Mouse (Mus musculus) adrenal gland, postnatal 36 days (tissue): Measurements from ENCODE around the gene Swi5. TPM values are rescaled to one million over a fixed set of nuclear protein-coding genes. Genes with fewer than 3 reads are reported as not detected.

Source experiments
- DNase-seq, 2 experiments: peaks; one replicate each; pipeline ENCODE4 v3.0.0; 2021; ENCODE audit warnings: mixed read lengths in 1 of 2
- total RNA-seq, 2 experiments: library from RNA; stranded (reverse); gene quantifications; 2 replicates each; pipeline ENCODE4 v1.2.3; 2021

Gene Swi5
- total RNA-seq, 2 experiments from 2014 or later = 289 to 304 TPM

DNA sequence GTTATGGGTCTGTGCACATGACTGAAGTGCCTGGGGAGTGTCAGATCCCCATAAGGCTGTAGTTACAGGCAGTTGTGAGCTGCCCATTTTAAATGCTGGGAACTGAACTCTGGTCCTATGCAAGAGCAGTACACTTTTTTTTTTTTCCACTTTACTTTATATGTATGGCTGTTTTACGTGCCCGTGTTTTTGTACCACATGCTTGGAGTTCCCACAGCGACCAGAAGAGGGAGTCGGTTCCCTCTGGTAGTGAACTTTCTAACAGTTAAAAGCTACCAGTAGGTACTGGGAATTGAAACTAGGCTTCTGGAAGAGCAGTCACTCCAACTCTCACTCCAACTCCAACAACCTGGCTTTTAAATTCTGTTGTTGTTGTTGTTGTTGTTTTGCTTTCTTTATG, 27.2 kb downstream of the Swi5 start:
- peak; percentile 45 to 51 for DNase-seq

DNA sequence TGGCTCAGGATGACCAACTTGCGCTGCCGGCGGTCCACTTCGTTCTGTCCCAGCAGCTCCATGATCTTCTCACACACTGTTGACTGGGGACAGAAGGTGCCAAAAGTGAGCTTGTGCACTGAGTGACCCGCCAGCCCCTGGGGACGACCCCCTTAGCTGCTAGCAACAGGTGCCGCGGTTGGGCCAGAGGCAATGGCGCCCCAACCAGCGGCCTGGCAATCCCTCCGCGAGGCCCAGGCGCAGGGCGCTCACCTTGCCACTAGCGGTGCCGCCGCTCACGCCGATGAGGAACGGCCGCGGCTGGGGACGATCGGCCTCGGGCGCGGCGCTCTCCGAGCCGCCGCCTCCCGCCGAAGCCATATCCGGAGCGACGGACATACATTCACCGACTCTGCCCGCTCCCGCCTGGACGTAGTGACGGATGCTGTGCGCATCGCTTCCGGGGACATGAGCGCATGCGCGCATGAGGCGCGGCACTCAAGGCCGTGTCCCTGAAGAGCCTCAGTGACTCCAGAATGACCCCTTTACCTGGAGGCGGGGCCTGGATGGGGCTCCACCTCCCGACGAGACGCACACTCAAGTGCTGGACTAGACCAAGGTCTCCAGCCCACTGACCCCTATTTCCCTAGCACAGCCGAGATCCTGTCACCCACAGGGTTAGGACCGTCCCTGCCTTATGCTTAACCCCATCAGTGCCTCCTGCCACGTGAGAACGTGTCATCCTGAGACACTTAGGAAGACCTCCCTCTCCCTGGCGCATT, 28.0 kb downstream of the Swi5 start, which contains the start of gene Uck1:
Gene Uck1, minus strand, starts transcription at position 503 of the 761 bp plus-strand sequence.
- DNase-seq = peak; percentile 94 to 95

DNA sequence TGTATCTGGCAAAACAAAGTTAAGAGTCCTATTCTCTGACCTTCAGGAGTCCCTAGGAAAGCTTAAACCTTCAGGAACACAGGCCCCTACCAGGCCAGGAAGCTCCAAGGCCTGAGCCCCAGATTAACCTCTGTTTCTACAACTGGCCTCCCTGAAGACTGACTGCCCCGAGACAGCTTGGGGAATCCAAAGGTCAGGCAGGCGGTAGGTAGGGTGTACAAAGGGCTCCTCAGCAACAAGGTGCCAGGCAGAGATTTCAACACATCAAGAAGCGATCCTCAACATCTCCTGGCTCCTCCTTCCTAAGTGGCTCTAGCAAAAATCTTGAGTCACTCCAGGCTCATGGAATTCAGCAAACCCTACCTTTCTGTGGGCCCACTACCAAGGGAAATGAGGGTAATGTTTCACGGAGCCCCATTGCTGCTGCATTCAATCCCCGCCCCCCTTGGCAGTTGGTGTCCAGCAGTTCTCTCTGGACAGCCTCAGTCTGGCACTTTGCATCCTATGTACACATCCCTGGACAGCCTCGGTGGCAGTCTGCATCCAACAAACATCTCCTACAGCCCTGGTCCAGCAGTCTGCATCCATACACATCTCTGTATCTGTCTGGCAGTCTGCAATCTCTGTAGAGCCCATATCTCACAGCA, 28.9 kb downstream of the Swi5 start:
- DNase-seq = peak in 1 of 2 experiments; percentile 43

GRCm38 (mm10) chr2:32256273-32256672, 31.6 kb downstream of the Swi5 start:
- DNase-seq = peak in 1 of 2 experiments; percentile 23

DNA sequence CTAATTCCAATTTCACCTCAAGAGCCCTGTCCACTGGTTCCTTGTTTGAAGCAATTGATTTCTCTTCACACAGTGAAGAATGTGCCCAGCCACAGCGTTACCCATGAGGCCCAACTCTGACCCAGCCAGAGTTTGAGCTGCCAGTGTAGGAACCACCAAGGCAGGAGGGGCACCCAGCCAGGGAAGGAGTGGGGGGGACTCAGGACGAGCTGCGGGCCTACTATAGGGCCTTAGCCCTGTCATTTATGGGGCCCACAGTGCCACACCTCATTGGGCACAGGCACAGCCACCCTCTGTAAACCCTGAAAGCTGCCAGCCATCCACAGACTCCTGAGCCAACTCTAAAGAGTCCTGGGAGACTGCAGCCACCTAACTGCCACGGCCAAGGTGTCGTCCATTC, 33.3 kb downstream of the Swi5 start:
- peak in 1 of 2 experiments; percentile 35 for DNase-seq

- no peak for DNase-seq
These were observed 34.5 kb downstream of the Swi5 start for GRCm38 (mm10) chr2:32253352-32253751.

- peak in 1 of 2 experiments; percentile 40 for DNase-seq
These were observed 35.2 kb downstream of the Swi5 start for GRCm38 (mm10) chr2:32252658-32253057.

- peak in 1 of 2 experiments; percentile 45 for DNase-seq
These were observed 35.9 kb downstream of the Swi5 start for GRCm38 (mm10) chr2:32251791-32252527.

- DNase-seq = peak; percentile 69 to 74
These were observed 39.2 kb downstream of the Swi5 start for GRCm38 (mm10) chr2:32248377-32249361.

DNA sequence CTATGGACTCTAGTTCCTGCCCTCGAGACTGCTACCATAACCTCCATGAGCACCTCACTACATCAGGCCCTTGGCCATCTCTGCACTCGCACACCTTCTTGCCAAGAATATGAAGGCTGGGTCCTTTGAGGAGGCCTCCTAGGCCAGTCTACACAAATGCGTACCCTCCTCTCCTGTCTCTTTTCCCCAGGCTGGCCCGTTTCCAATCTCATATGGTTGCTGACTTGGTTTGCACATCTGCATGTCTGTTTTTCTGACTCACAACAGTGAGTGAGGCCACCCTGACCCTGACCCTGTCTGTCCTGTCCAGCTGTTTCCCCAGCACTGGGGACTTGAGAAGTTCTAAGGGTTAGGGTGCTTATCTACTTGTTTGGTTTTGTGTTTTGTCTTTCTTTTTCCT, 41.1 kb downstream of the Swi5 start:
- DNase-seq = peak; percentile 45 to 61

DNA sequence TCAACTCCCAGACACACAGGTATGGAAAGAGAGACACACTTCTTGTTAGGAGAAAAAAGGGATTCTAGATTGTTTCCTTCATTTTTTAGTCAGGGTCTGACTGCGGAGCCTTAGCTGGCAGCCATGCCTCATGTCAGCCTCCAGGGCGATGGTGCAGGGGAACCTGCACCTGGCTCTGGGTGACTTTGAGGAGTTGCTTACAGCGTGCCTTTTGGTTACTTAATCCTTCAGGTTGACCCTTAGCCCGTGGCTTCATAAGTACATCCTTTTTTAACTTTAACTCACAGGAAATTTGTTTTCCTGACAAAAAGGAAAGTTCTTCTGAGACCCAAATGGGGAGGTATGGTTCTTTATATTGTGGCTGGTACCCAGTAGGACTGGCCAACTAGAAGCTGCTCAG, 44.9 kb downstream of the Swi5 start:
- DNase-seq = no peak

DNA sequence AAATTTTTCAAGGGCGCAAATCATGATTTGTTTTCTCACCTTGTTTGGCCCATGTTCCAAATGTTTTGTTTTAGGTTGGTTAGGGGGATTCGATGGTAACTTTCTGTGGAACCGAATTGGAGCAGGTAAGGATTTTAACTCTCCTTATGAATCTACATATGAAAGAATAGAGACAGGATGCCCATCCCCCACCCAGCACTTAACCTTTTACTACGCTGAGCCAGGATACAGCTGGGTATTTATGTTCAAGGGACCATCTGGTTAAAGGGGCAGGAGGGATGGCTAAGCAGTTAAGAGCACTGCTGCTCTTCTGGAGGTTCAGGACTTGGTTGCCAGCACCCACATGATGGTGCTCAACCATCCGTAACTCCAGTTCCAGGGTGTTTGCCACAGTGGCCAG, 47.3 kb downstream of the Swi5 start:
- no peak for DNase-seq

DNA sequence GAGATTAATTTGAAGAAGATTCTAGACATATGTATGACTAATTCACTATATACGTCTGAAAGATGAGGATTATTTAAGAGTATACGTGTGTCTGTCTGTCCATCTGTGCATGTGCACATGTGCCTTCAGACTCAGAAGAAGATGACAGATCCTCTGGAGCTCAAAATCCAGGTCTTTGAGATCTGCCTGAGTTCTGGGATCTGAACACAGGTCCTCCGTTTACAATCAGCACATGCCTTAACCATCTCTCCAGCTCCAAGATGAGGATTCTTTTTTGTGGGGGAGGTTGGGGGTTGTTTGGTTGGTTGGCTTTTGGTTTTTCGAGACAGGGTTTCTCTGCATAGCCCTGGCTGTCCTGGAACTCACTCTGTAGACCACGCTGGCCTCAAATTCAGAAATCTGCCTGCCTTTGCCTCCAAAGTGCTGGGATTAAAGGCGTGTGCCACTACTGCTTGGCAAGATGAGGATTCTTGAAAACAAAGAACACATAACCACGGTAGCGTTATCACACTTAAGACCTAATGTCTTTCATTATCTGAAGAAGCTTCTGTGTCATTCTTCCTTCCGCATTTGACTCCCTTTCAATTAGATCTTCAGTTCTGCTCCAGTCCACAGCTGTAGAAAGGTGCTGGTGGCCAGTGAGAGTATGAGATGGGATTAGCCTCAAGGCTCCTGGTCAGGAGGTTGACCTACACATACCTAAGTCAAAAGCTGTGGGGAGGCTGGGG, 49.0 kb downstream of the Swi5 start:
- DNase-seq = no peak

- no peak for DNase-seq
These were observed 50.3 kb downstream of the Swi5 start for GRCm38 (mm10) chr2:32237571-32237970.

DNA sequence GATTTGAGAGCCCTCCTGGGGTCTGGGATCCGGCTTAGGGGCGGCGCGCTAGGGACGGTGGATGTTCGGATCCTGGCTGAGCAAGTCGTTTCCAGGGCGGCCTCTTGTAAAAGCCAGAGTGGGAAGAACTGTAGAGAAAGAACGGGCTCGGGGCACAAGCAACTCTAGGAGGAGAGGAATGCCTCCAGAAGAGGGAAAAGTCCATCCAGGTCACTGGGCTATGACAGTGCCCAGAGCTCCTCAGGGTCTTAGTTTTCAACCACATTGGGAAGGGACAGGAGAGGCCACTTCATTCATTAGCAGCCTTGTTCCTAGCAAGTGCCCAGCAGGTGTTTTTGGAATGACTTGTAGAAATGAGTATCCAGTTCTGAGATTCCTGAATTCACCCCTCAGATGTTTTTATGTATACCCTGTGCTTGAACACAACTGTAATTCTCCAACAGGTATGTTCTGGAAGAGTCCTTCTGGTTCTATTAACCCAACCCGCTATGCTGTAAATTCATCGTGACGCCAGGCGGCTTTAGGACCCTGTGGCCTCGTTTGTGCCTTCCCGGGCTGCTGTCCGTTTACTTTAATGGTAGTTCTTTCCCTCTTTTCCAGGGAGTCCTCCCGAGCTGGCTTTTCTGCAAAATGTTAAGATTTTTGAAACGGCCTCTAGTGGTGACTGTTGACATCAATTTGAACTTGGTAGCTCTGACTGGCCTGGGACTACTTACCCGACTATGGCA, 51.0 kb downstream of the Swi5 start:
- peak; percentile 69 to 71 for DNase-seq

- peak; percentile 93 for DNase-seq
These were observed 51.8 kb downstream of the Swi5 start, which contains the start of gene Pomt1 for GRCm38 (mm10) chr2:32235886-32236759. TSS of gene Pomt1 (plus strand) at chr2:32236590.

DNA sequence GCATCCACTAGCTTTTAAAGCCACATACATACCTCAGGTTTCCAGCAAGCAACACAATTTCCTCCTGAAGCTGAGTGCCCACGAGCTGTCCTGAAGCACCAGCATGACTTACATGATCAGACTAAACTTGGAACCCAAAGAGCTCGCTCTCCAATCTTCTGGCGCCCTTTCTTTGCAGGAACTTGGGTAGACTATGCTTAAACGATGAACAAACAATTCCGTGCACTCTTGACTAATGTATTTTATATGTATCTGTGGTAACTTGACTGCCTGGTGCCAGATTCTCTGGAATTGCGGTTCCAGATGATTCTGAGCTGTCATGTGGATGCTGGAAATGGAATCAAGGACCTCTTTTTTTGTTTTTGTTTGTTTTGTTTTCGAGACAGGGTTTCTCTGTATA, 52.4 kb downstream of the Swi5 start:
- DNase-seq = no peak
